Mouse (Mus musculus): ENCODE data around the gene Rora.

DNA sequence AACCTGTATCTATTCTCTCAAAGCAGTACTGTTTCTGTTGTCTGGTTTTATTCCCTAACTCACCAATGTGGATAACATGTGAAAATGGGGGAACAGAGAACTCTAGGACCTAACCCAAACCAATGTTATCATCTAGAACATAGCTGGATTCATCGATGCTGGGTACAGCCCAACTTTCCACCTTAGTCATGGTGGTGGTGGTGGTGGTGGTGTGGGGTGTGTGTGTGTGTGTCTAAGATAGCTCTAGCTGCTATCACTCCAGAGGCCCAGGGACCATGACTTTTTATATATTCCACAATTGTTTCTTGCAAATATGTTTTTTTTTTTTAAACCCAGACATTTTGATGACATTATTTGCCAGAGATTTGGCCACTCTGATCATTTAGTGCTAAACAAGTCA, 433.7 kb downstream of the Rora start:
- TF ChIP-seq POLR2A (IDR thresholded peaks at IDR 0.05; ENCODE audit: borderline replicate concordance, control insufficient read depth, low read depth, low read length) (no peak), CTCF (IDR thresholded peaks at IDR 0.05; ENCODE audit: control insufficient read depth, insufficient read depth, low read length) (no peak)
